Mouse (Mus musculus): ENCODE results near the gene Ankfy1.
A peak's percentile ranks its signal among the peaks of the same experiment; 100 is the strongest.

Ankfy1 gene

DNA sequence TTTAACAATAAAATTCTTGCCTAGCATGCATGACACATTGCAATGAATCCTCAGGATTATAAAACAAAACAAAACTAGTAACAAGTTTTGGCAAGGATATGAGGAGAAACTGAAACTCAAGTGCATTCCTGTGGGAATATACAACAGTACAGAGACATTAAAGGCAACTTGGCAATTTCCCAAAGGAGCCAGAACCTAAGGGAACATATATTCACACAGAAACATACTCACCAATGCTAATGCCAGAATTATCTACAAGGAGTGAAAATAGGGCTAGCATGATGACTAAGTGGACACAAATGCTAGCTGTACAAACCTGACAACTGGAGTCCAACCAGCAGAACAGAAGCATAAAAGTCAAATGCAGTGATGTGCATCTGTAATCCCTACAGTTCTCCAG, 102.2 kb downstream of the Ankfy1 start:
- no peak for DNase-seq (ENCODE audit: low read depth, low spot score)

DNA sequence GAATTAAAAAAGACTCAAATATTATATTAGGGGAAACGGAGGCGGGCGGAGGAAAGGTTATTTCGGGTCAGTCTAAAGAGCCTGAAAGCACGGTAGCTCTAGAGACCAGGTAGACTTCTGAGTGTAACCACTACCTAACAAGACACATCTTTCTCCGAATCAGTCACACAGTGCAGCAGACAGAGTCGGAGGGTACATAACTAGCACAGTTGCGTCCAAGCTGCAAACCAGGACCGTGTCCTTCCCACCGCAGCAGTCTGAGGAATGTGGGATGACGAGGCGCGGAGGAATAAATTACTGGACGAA, 105.3 kb downstream of the Ankfy1 start:
- DNase-seq (ENCODE audit: low read depth, low spot score): no peak

DNA sequence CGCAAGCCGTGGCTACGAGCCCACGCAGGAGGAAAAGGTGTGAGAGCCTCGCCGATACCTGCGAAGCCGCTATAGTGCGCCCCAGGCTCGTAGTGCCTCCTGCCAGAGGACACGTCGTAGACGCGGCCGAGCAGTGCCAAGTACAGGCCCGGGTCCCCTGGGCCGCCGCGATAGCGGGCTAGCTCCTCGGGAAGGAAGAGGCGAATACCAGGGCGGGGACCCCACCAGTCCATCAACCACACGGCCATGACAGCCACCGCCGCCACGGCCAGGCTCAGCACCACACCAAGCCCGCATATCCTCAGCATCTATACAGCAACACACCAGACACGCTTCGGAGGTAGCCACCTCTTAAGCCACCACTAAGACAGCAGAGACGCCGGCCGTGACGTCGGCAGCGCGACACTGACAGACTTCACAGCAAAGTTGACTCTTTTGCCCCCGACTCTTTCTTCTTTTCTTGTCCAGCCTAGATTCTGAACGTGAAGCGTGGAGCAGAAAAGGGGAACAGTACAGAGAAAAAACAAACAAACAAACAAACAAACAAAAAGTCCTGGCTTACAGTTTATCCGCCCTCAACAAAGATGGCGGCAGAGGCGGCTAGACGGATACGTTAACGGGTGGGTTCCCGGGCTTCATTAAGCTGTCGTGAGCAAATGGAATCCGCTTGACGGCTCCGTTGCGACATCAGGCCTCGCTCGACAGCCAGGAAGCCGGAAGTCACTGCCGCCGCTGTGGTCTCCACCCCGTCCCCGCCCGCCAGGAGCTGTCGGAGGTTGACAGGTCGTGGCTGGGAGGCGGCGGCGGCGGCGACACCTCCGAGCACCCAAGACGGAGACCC, 105.9 kb downstream of the Ankfy1 start, which contains the start of the genes Cyb5d2 and Zzef1:
TSS of gene Cyb5d2 (minus strand) at position 688 of the 841 bp plus-strand sequence.
TSS of gene Zzef1 (plus strand) at position 772 of the 841 bp plus-strand sequence.
- DNase-seq (ENCODE audit: low read depth, low spot score): peak; percentile 98

DNA sequence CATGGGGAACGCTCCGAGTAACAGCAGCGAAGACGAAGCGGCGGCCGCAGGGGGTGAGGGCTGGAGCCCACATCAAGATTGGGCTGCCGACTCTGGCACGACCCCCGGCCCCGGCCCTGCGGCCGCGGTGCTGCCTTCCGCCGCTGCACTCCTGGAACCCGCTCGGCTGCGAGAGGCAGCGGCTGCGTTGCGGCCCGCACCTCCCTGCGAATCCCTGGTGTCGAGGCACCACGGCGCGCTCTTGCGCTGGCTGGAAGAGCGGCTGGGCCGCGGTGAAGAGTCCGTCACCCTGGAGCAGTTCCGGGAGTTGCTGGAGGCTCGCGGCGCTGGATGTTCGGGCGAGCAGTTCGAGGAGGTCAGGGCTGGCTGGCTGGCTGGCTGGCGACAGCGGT, 106.5 kb downstream of the Ankfy1 start:
- no peak for DNase-seq (ENCODE audit: low read depth, low spot score)

DNA sequence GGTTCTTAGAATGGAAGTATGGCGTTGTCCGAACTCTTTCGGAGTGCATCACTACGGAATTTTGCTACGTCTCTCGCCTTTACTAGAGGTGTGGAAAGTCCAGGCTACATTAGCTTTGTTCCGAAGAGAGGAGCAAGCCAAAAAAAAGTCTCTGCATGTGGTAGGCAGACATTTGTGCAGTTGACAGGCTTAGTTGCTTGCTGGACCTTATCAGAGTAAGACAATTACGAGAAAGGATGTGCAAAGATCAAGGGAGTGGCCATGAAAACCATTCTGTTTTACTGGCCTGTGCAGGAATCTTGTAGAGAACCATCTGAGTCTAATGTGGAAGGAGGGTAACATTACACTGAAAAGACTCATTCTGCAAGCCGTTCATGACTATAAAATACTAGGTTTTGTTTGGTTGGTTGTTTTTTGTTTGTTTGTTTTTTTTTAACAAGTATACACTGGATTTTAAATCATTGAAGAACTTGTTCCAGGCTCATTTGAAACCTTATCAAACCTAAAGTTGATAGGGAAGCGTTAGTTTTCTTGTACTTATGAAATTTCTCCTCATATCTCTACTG, 107.0 kb downstream of the Ankfy1 start:
- no peak for DNase-seq (ENCODE audit: low read depth, low spot score)

DNA sequence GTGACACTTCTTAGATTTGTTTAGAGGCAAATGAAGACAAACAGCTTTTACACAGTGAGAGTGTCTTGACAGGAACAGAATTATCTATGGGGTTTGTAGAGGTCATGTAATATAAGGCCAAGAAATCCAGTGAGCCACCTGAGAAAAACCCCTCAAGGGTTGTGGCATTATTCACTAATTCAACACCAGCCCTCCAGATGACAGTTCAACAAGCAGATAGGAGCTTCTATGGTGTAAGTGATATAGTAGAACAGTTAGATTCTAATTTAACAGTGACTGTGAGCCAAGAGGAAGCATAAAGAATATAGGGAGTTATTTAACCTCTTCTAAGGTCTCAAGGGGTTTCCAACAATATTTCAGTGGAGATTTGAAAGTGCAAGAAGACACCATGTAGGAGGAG, 108.3 kb downstream of the Ankfy1 start:
- no peak for DNase-seq (ENCODE audit: low read depth, low spot score)

DNA sequence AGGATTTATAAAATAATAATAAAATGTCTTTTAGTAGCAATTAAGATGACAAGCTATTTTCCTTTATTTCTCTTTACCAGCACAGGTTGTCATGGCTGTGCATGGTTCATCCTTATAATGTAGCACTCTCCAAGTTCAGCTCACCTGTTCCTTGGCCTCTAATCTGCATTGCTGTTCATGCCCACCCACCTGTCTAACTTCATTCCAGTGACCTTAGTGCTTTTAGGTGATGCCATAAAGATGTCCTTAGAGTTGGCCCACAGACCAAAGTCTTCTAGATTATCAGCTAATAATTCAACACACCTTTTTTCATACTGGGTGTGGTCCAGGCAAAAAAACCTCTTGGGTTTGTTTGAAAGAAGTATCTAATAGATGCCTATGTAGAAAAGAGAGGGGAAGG, 111.4 kb downstream of the Ankfy1 start:
- DNase-seq (ENCODE audit: low read depth, low spot score): no peak

DNA sequence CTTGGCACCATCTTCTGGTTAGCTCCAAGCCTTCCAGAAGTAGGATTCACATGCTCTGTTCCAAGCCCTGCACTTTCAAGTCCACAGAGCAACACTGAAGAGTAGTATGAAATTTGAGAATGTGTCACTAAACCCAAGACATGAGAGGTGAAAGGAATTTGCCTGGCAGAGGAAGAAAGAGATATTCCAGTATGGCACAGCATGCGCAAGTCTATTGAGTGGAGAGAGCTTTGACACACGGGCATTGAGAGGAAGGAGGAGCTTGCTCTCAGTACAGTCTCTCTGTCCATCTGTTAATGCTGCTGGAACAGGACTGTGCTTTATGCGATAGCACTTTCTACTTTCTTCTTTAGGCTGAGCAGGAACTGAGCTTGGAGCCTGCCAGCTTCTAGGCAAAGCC, 113.2 kb downstream of the Ankfy1 start:
- DNase-seq (ENCODE audit: low read depth, low spot score): no peak

DNA sequence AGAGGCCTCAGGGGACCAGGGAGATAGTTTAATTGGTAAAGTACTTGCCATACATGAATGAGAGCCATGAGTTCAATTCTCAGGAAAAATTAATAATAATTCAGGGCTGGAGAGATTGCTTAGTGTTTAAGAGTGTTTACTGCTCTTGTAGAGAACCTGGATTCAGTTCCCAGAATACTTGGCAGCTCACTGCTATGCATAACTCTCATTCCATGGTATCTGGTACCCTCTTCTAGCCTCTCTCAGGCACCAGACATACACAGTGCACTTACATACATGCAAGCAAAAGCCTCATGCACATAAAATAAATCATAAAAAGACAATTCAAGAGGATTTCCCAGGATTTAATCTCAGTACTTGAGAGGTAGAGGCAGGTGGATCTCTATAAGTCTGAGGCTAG, 114.8 kb downstream of the Ankfy1 start:
- no peak for DNase-seq (ENCODE audit: low read depth, low spot score)

DNA sequence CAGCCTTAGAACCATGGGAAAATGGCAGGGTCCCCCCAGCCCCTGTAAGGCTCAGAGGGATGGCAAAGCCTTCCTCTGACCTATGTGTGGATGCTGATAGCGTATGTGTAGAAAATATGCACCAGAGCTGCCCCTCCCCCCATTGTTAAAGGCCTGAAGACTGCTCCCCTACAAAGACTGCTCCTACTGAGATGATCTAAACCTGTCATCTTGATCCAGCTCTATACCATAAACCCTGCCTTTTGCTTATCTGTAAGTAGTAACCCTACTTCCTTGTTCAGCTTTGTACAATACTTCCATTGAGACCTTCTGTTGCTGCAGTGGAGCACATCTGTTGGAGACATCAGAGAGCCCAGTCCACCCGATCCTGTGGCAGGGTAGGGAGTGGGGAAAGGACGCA, 115.4 kb downstream of the Ankfy1 start:
- no peak for DNase-seq (ENCODE audit: low read depth, low spot score)

DNA sequence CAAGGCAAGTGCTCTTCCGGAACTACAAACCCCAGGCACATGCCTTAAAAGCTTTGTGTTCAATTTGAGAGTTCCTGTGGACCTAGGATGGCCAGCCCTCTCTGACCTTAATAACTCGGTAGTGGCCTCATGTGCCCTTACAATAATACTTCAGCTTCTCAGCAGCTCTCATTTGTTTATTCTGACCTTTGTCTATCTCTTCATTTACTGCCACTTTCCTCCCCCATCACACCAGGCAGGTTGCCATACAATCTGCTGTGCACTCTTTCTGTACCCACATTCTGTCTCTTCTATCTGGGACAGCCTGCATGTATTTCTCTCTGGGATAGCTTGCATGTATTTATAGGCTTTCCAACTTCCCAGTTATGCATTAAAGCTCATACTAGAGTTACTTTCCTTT, 116.8 kb downstream of the Ankfy1 start:
- no peak for DNase-seq (ENCODE audit: low read depth, low spot score)

DNA sequence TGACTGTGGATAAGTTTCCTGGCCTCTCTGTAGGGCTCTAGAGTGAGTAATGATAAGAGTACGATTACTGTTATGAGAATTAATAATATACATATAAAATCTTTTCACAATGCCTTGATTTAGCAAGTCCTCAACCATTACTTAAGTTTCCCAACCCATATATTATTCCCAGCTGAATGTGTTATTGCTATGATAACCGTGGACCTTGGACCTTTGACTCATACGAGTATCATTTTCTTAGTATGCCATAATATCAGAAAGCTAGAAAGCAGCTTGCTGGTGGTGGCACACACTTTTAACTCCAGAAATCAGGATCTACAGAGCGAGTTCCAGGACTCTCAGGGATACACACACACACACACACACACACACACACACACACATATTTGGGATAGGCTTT, 118.2 kb downstream of the Ankfy1 start:
- no peak for DNase-seq (ENCODE audit: low read depth, low spot score)

DNA sequence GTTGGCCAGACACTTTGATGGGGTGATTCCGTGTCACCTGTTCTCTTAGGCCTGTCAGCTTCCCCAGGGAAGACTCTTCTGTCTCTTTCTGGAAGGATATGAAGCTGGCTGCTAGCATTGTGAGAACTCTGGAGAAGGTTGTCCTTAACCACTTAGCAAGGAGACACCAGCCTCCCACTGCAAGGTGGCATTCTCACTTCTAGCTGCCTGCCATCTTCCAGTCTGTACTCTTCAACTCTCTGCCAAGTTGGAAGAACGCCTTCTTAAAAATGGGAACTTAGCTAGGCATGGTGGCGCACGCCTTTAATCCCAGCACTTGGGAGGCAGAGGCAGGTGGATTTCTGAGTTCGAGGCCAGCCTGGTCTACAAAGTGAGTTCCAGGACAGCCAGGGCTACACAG, 123.9 kb downstream of the Ankfy1 start:
- no peak for DNase-seq (ENCODE audit: low read depth, low spot score)

DNA sequence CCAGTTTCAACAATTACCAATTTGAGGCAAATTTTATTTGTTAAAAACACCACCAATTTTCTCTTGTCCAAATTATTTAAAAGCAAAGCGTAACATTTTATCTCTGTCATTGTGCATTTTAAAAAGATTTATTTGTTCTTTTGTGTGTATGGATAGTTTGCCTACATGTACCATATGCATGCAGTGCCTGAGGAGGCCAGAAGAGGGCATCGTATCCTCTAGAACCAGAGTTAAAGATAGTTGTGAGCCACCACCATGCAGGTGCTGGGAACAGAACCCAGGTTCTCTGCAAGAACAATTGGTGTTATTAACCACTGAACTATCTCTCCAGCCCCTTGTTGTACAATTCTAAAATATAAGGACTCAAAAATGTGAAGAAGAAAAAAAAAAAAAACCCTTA, 124.4 kb downstream of the Ankfy1 start:
- DNase-seq (ENCODE audit: low read depth, low spot score): peak; percentile 57

DNA sequence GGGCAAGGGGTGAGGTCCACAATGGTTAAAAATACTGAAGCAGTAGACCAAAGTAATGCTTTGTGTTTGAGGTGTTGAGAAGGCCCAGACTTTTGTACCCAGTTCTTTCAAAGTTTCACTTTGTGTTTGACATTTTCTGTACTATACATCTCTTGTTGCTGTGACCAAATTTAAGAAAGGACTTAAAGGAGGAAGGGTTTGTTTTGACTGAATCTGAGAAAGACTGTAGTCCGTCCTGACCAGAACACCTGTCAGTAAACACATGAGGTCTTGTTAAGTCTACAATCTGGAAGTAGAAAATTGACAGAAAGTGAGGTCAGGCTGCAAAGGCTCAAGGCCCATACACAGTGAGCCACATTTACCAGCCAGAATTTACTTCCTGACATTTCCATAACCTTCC, 127.1 kb downstream of the Ankfy1 start:
- DNase-seq (ENCODE audit: low read depth, low spot score): no peak

DNA sequence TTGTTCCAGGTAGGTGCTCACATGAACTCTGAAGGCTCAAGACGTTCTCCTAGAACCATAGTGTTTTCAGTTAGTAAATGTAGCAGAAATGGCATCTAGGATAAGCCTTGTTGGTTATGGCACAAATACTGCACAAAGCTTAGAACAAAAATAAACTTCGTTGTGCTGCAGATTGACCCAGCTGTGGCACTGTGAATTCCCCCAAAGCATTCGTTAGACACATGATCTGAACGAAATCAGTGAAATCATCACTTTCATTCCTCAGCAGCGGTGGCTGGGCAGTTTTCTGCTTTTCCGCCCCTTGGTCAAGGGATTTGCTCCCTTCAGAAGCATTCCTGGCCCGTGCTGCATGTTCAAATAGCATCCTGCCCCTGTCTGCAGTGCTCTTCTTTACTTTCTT, 128.3 kb downstream of the Ankfy1 start:
- no peak for DNase-seq (ENCODE audit: low read depth, low spot score)

DNA sequence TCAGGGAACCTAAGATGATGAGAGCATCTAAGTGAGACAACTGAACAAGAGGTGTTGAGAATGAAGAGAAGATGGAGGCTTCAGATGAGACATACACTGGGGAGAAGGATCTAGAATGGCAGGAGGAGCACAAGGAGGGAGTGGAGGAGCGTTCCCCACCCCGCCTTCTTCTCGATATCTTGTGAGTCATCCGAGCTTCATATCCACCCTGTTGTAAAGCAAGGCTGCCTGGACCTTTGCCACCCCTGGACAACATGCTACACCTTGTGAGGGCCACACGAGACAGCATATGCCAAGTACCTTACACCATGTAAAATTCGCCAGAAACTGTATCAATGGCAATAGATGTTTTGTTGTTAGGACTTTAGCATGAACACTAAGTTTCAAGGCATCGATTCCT, 131.2 kb downstream of the Ankfy1 start:
- DNase-seq (ENCODE audit: low read depth, low spot score): no peak

All from ES-CJ7 (cell line).